Mouse (Mus musculus): ENCODE data around the gene Pla2g5.

Gene Pla2g5

DNA sequence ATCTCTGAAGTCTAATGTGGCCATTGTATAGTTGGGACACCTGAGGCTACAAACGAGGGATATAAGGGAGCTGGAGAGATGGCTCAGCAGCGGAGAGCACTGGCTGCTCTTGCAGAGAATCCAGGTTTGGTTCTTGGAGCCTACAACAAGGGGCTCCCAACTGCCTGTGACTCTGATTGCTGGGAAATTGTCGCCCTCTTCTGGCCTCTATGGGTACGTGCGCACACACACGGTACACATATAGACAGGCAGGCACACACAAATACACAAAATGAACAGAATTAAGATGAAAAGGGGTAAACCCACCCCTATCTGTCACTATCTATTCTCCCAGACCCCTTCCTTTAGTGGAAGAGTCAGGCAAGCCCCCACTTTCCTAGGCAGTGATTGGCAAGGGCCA, 110.7 kb downstream of the Pla2g5 start:
- no peak for ATAC-seq (ENCODE audit: low TSS enrichment)
